Mouse (Mus musculus) bone marrow, adult 2 months (tissue): ENCODE results near the gene R3hdm2.

Experiments
- CTCF ChIP-seq: fragments of 200-500 bp; IDR thresholded peaks from 2 replicates; pipeline ENCODE4 v1.5.1; 2011; ENCODE audit warnings: low read length, control low read depth; ENCODE audit not compliant: control insufficient read depth, insufficient read depth
- POLR2A ChIP-seq: fragments of 200-500 bp; IDR thresholded peaks from 2 replicates; pipeline ENCODE4 v1.6.1; 2011; ENCODE audit warnings: low read depth, mild to moderate bottlenecking, control low read depth, low read length, borderline replicate concordance; ENCODE audit not compliant: control insufficient read depth

GRCm38 (mm10) chr10:127500894-127501893, 121.1 kb downstream of the R3hdm2 start, which contains the start of gene Stac3:
- TF ChIP-seq CTCF: no peak
- TF ChIP-seq POLR2A: no peak
